In the genomic region with DNA sequence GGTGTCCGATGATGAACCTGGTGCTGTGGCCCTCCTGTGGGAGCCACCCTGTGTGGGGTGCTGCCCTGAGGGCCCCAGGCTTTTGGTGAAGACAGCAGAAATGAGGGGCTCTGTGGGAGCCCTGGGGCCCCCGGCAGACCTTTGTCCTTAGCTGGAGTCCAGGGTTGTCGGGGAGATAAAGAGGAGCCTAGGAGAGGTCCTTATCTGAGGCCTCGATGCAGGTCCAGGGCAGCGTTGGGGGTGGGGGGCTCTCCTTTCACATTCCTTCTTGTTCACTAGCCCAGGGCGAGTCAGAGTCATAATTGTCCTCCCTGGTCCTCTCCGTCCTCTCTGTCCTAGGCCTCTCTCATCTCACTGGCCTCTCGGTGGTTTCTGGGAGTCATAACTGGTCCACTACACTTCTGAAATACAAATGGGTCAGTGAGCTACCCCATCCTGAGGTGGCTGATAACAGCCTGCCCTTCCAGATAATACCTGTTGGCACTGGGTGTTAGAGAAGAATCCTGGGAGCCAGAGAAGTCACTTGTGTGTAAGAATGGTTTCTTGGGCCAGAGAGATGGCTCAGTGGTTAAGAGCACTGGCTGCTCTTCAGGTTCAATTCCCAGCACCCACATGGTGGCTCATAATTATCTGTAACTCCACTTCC, we compare ENCODE assay signal across 1 mouse cellular context.
TF ChIP-seq lines count a peak whose summit lies in the region.

No protein-coding gene starts in this region.

TF ChIP-seq in MEL, 35 proteins besides CTCF, POLR2A, EP300 and RAD21:
- no peak for TF ChIP-seq MXI1 (IDR thresholded peaks at IDR 0.05; ENCODE audit: low read depth, low read length)
- no peak for TF ChIP-seq BHLHE40 (IDR thresholded peaks at IDR 0.05; ENCODE audit: borderline replicate concordance, low read depth, low read length)
- TF ChIP-seq CHD1 (IDR thresholded peaks at IDR 0.05; ENCODE audit: low read depth, low read length): no peak
- no peak for TF ChIP-seq ZNF384 (IDR thresholded peaks at IDR 0.05; ENCODE audit: low read depth, low read length)
- TF ChIP-seq E2F4 (IDR thresholded peaks at IDR 0.05; ENCODE audit: borderline replicate concordance, low read depth, low read length): no peak
- TF ChIP-seq ZKSCAN1 (IDR thresholded peaks at IDR 0.05; ENCODE audit: low read depth, low read length): no peak
- no peak for TF ChIP-seq ZC3H11A (IDR thresholded peaks at IDR 0.05; ENCODE audit: low read depth, low read length)
- TF ChIP-seq POLR2AphosphoS5 (IDR thresholded peaks at IDR 0.05; ENCODE audit: borderline replicate concordance, low read depth, low read length): no peak
- TF ChIP-seq SMC3 (IDR thresholded peaks at IDR 0.05; ENCODE audit: low read depth, low read length): no peak
- no peak for TF ChIP-seq GABPA (IDR thresholded peaks at IDR 0.05; ENCODE audit: low read depth, low read length)
- TF ChIP-seq GATA1 (IDR thresholded peaks at IDR 0.05; ENCODE audit: low read depth, low read length): peak; percentile 42
- no peak for TF ChIP-seq MYC (IDR thresholded peaks at IDR 0.05; ENCODE audit: low read depth, low read length)
- no peak for TF ChIP-seq POLR2AphosphoS2 (IDR thresholded peaks at IDR 0.05; ENCODE audit: low read length)
- TF ChIP-seq HCFC1 (IDR thresholded peaks at IDR 0.05; ENCODE audit: low read depth, low read length): no peak
- no peak for TF ChIP-seq USF1 (IDR thresholded peaks at IDR 0.05; ENCODE audit: low read depth, low read length)
- TF ChIP-seq CHD2 (IDR thresholded peaks at IDR 0.05; ENCODE audit: low read length): no peak
- no peak for TF ChIP-seq NRF1 (IDR thresholded peaks at IDR 0.05; ENCODE audit: insufficient read depth, low read depth, low read length, poor library complexity, severe bottlenecking)
- TF ChIP-seq ETS1 (IDR thresholded peaks at IDR 0.05; ENCODE audit: low read depth, low read length): no peak
- TF ChIP-seq UBTF (IDR thresholded peaks at IDR 0.05; ENCODE audit: borderline replicate concordance, insufficient read depth, low read depth, low read length): no peak
- 0 out of 2 replicates have a peak, but pooled peaks have one; percentile 13 for TF ChIP-seq SIN3A (IDR thresholded peaks at IDR 0.05; ENCODE audit: low read length)
- TF ChIP-seq ZMIZ1 (IDR thresholded peaks at IDR 0.05; ENCODE audit: low read depth, low read length): no peak
- TF ChIP-seq ELF1 (IDR thresholded peaks at IDR 0.05; ENCODE audit: low read depth, low read length): no peak
- no peak for TF ChIP-seq NELFE (IDR thresholded peaks at IDR 0.05; ENCODE audit: low read depth, low read length)
- TF ChIP-seq TCF12 (IDR thresholded peaks at IDR 0.05; ENCODE audit: low read depth, low read length): peak; percentile 59; the same call in 1 of the 2 replicates
- no peak for TF ChIP-seq MEF2A (IDR thresholded peaks at IDR 0.05; ENCODE audit: extremely low read depth, insufficient replicate concordance, low read depth, low read length, poor library complexity, severe bottlenecking)
- no peak for TF ChIP-seq MYB (IDR thresholded peaks at IDR 0.05; ENCODE audit: low read depth, low read length)
- TF ChIP-seq MAZ (IDR thresholded peaks at IDR 0.05; ENCODE audit: low read depth, low read length): no peak; the same call in 1 of the 2 replicates
- no peak for TF ChIP-seq KAT2A (conservative IDR thresholded peaks at IDR 0.05; ENCODE audit: low read depth, low read length)
- TF ChIP-seq MAFK (IDR thresholded peaks at IDR 0.05; ENCODE audit: borderline replicate concordance, low read depth, low read length): no peak
- TF ChIP-seq RCOR1 (IDR thresholded peaks at IDR 0.05; ENCODE audit: low read depth, low read length): no peak
- no peak for TF ChIP-seq MAX (IDR thresholded peaks at IDR 0.05; ENCODE audit: low read length)
- TF ChIP-seq JUND (IDR thresholded peaks at IDR 0.05; ENCODE audit: low read depth, low read length): 0 out of 2 replicates have a peak, but pooled peaks have one; percentile 31
- TF ChIP-seq TBP (IDR thresholded peaks at IDR 0.05; ENCODE audit: low read depth, low read length): no peak
- TF ChIP-seq TAL1 (IDR thresholded peaks at IDR 0.05; ENCODE audit: low read length): peak; percentile 72
